Mouse (Mus musculus): ENCODE measurements around the gene Ssrp1. TPM values are rescaled to one million over a fixed set of nuclear protein-coding genes. Genes with fewer than 3 reads are reported as not detected.

Gene Ssrp1
- polyA plus RNA-seq, 1 experiment: 47.2 TPM

- Histone ChIP-seq H3K27ac (ENCODE audit: insufficient read depth, low read depth, low read length) (no peak overlapping the region), H3K4me1 (ENCODE audit: control insufficient read depth, insufficient read depth, insufficient read length, low read length) (peaks cover 21% of the 10 kb centered on the region), H3K36me3 (ENCODE audit: control insufficient read depth, insufficient read depth, low read length) (peaks cover 25% of the 10 kb centered on the region), H3K4me3 (ENCODE audit: low read depth, low read length) (no peak overlapping the region), H3K27me3 (ENCODE audit: control insufficient read depth, insufficient read depth, low read length) (no peaks in the 10 kb centered on the region)
- TF ChIP-seq CTCF (IDR thresholded peaks at IDR 0.05; ENCODE audit: extremely low read depth, insufficient read length, insufficient replicate concordance, low read depth, low read length) (no peak), POLR2A (IDR thresholded peaks at IDR 0.05; ENCODE audit: low read depth, low read length) (no peak)
- 84% methylated on average over 4 of the region's 4 CpGs for WGBS
These were observed 12.2 kb downstream of the Ssrp1 start for GRCm38 (mm10) chr2:85049277-85049676.

- H3K36me3 ChIP-seq (ENCODE audit: control insufficient read depth, insufficient read depth, low read length): peaks cover 30% of the 10 kb centered on the region
- H3K4me1 ChIP-seq (ENCODE audit: control insufficient read depth, insufficient read depth, insufficient read length, low read length): peaks cover 21% of the 10 kb centered on the region
- H3K27me3 ChIP-seq (ENCODE audit: control insufficient read depth, insufficient read depth, low read length): no peaks in the 10 kb centered on the region
- H3K4me3 ChIP-seq (ENCODE audit: low read depth, low read length): peak overlapping the region; percentile 67
- H3K27ac ChIP-seq (ENCODE audit: insufficient read depth, low read depth, low read length): peak overlapping the region; percentile 92
- 21% methylated on average over 10 of the region's 10 CpGs for WGBS
- peak; percentile 9; the same call in 1 of the 2 replicates for TF ChIP-seq POLR2A (IDR thresholded peaks at IDR 0.05; ENCODE audit: low read depth, low read length)
- TF ChIP-seq CTCF (IDR thresholded peaks at IDR 0.05; ENCODE audit: extremely low read depth, insufficient read length, insufficient replicate concordance, low read depth, low read length): no peak
These were observed 13.1 kb downstream of the Ssrp1 start for GRCm38 (mm10) chr2:85050001-85050634.

GRCm38 (mm10) chr2:85050746-85051145, 13.7 kb downstream of the Ssrp1 start:
- Histone ChIP-seq H3K4me1 (ENCODE audit: control insufficient read depth, insufficient read depth, insufficient read length, low read length) (peaks cover 21% of the 10 kb centered on the region), H3K36me3 (ENCODE audit: control insufficient read depth, insufficient read depth, low read length) (peaks cover 29% of the 10 kb centered on the region), H3K27me3 (ENCODE audit: control insufficient read depth, insufficient read depth, low read length) (no peaks in the 10 kb centered on the region), H3K27ac (ENCODE audit: insufficient read depth, low read depth, low read length) (peak overlapping the region; percentile 92), H3K4me3 (ENCODE audit: low read depth, low read length) (peak overlapping the region; percentile 67)
- TF ChIP-seq CTCF (IDR thresholded peaks at IDR 0.05; ENCODE audit: extremely low read depth, insufficient read length, insufficient replicate concordance, low read depth, low read length) (no peak), POLR2A (IDR thresholded peaks at IDR 0.05; ENCODE audit: low read depth, low read length) (no peak)
- WGBS: 20% methylated on average over 9 of the region's 9 CpGs

GRCm38 (mm10) chr2:85053192-85053816, 16.3 kb downstream of the Ssrp1 start:
- H3K4me3 ChIP-seq (ENCODE audit: low read depth, low read length): no peak overlapping the region
- WGBS: 57% methylated on average over 5 of the region's 5 CpGs
- H3K4me1 ChIP-seq (ENCODE audit: control insufficient read depth, insufficient read depth, insufficient read length, low read length): peaks cover 17% of the 10 kb centered on the region
- peaks cover 36% of the 10 kb centered on the region for H3K36me3 ChIP-seq (ENCODE audit: control insufficient read depth, insufficient read depth, low read length)
- H3K27me3 ChIP-seq (ENCODE audit: control insufficient read depth, insufficient read depth, low read length): no peaks in the 10 kb centered on the region
- TF ChIP-seq CTCF (IDR thresholded peaks at IDR 0.05; ENCODE audit: extremely low read depth, insufficient read length, insufficient replicate concordance, low read depth, low read length) (no peak), POLR2A (IDR thresholded peaks at IDR 0.05; ENCODE audit: low read depth, low read length) (no peak)
- no peak overlapping the region for H3K27ac ChIP-seq (ENCODE audit: insufficient read depth, low read depth, low read length)

- Histone ChIP-seq H3K27me3 (ENCODE audit: control insufficient read depth, insufficient read depth, low read length) (no peaks in the 10 kb centered on the region), H3K4me1 (ENCODE audit: control insufficient read depth, insufficient read depth, insufficient read length, low read length) (peaks cover 20% of the 10 kb centered on the region), H3K4me3 (ENCODE audit: low read depth, low read length) (no peak overlapping the region), H3K36me3 (ENCODE audit: control insufficient read depth, insufficient read depth, low read length) (peaks cover 51% of the 10 kb centered on the region), H3K27ac (ENCODE audit: insufficient read depth, low read depth, low read length) (no peak overlapping the region)
- WGBS: 71% methylated on average over 5 of the region's 5 CpGs
- no peak for TF ChIP-seq CTCF (IDR thresholded peaks at IDR 0.05; ENCODE audit: extremely low read depth, insufficient read length, insufficient replicate concordance, low read depth, low read length)
- TF ChIP-seq POLR2A (IDR thresholded peaks at IDR 0.05; ENCODE audit: low read depth, low read length): no peak
These were observed 19.7 kb downstream of the Ssrp1 start for GRCm38 (mm10) chr2:85056711-85057110.

GRCm38 (mm10) chr2:85059677-85060076, 22.6 kb downstream of the Ssrp1 start:
- H3K4me1 ChIP-seq (ENCODE audit: control insufficient read depth, insufficient read depth, insufficient read length, low read length): peaks cover 10% of the 10 kb centered on the region

GRCm38 (mm10) chr2:85060591-85061060, 23.6 kb downstream of the Ssrp1 start:
- Histone ChIP-seq H3K27me3 (ENCODE audit: control insufficient read depth, insufficient read depth, low read length) (no peaks in the 10 kb centered on the region), H3K27ac (ENCODE audit: insufficient read depth, low read depth, low read length) (peak overlapping the region; percentile 53)
- 5% methylated on average over 11 of the region's 11 CpGs for WGBS

More at GRCm38 (mm10) chr2:85059677-85060076, 22.6 kb downstream of the Ssrp1 start:
- H3K27me3 ChIP-seq (ENCODE audit: control insufficient read depth, insufficient read depth, low read length): no peaks in the 10 kb centered on the region
- TF ChIP-seq POLR2A (IDR thresholded peaks at IDR 0.05; ENCODE audit: low read depth, low read length): no peak
- no peak for TF ChIP-seq CTCF (IDR thresholded peaks at IDR 0.05; ENCODE audit: extremely low read depth, insufficient read length, insufficient replicate concordance, low read depth, low read length)
- 76% methylated on average over 6 of the region's 6 CpGs for WGBS
- H3K27ac ChIP-seq (ENCODE audit: insufficient read depth, low read depth, low read length): peak overlapping the region; percentile 53; the same call in 1 of the 2 replicates
- H3K36me3 ChIP-seq (ENCODE audit: control insufficient read depth, insufficient read depth, low read length): peaks cover 61% of the 10 kb centered on the region
- no peak overlapping the region for H3K4me3 ChIP-seq (ENCODE audit: low read depth, low read length)

More at GRCm38 (mm10) chr2:85060591-85061060, 23.6 kb downstream of the Ssrp1 start:
- TF ChIP-seq POLR2A (IDR thresholded peaks at IDR 0.05; ENCODE audit: low read depth, low read length) (peak; percentile 75; the same call in 1 of the 2 replicates), CTCF (IDR thresholded peaks at IDR 0.05; ENCODE audit: extremely low read depth, insufficient read length, insufficient replicate concordance, low read depth, low read length) (peak; percentile 28; the same call in 1 of the 2 replicates)
- H3K4me1 ChIP-seq (ENCODE audit: control insufficient read depth, insufficient read depth, insufficient read length, low read length): peaks cover 10% of the 10 kb centered on the region
- peak overlapping the region; percentile 76 for H3K4me3 ChIP-seq (ENCODE audit: low read depth, low read length)
- peaks cover 58% of the 10 kb centered on the region for H3K36me3 ChIP-seq (ENCODE audit: control insufficient read depth, insufficient read depth, low read length)
